Mouse (Mus musculus): ENCODE measurements around the gene Kmt2b.

DNA sequence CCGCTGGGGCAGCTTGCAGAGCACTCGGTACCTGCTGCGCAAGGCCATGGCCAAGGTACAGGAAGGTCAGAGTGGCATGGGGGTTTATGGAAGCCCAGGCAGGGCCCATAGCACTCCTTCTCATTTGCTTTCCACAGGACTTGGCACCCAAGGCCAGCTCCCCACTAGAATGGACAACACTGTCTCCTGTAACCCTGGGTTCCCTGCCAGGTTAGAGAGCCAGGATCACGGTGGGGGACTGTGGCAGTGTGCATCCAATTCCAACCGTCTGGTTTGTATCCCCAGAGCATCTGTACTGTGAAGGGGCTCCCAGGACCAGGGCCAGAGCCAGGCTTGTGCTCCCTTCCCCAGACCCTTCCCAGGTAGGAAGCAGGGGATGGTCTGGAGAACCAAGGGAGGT lies 67.7 kb downstream of the Kmt2b start:
- TF ChIP-seq MYOD1 (IDR thresholded peaks at IDR 0.05; ENCODE audit: control insufficient read depth, insufficient read length, low read depth) (no peak), USF1 (IDR thresholded peaks at IDR 0.05; ENCODE audit: low read depth) (no peak), CTCF (IDR thresholded peaks at IDR 0.05; ENCODE audit: control insufficient read depth, insufficient read depth, insufficient read length) (no peak), CEBPB (IDR thresholded peaks at IDR 0.05; ENCODE audit: low read depth) (no peak)

Data from C2C12 (cell line).